Mouse (Mus musculus): ENCODE results near the gene Adcy3. TPM values are rescaled to one million over a fixed set of nuclear protein-coding genes. Genes with fewer than 3 reads are reported as not detected.

Gene Adcy3
- 8.0 TPM for polyA plus RNA-seq (2015; fragmentation: Illumina TruSeq; extraction: RNeasy Lipid Tissue Mini Kit (QIAGEN cat#74804); ENCODE audit: insufficient read depth, low replicate concordance)

DNA sequence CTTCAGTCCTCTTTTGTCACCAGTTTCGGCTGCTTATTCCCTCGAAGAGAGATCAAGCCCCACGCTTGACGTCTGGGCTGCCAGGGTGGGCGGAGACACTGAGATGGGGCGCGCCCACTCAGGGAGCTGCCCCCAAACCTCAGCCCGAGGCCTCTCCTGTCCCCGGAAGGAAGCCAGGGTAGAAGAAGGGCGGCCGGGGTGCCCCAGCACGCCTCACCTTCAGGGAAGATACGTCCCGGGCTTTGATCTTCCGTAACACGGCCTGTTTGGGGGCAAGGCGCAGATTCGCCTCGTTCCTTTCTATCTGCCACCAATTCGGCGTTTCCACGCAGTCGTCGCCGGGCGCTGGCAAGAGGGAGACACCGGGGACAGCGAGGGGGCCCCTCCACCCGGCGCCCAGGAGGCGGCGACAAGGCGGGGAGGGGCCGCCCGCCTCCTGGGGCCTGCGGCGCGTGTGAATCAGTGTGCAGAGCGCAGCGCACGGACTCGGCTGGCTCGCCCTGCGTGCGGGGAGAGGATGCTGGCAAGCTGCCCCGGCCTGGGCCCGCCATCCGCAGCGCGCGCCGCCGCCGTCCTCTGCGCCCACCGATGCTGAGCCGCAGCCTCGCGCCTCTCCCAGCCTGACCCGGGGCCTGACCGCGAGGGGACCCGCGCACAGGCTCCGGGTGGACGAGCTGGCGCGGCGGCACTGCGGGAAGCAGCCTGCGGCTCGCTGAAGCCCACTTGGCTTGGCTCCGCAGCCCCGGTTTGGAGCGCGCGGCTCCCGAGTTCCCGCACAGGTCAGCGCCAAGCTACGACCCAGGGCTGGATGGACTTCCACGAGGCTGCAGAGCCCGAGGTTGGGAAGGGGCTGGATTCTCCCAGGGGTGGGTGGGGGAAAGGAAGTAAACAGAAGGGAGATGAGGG lies at the start of gene Adcy3:
TSS of gene Adcy3 (plus strand) at position 163 of the 906 bp plus-strand sequence.

GRCm38 (mm10) chr12:4233572-4234508 lies 100.9 kb downstream of the Adcy3 start, which contains the start of the genes Ptrhd1 and Cenpo:
Gene Ptrhd1, plus strand, starts transcription at chr12:4234027.
Gene Cenpo, minus strand, starts transcription at chr12:4234294.

Other genes with a start within 250 kb of the Adcy3 start
- not detected for gene Pomc, start 178.2 kb upstream of the Adcy3 start, polyA plus RNA-seq (2015; fragmentation: Illumina TruSeq; extraction: RNeasy Lipid Tissue Mini Kit (QIAGEN cat#74804); ENCODE audit: insufficient read depth, low replicate concordance)
- 3.8 TPM for gene Efr3b, start 94.2 kb upstream of the Adcy3 start, polyA plus RNA-seq (2015; fragmentation: Illumina TruSeq; extraction: RNeasy Lipid Tissue Mini Kit (QIAGEN cat#74804); ENCODE audit: insufficient read depth, low replicate concordance)
- gene Dnajc27, start 50.5 kb upstream of the Adcy3 start, polyA plus RNA-seq (2015; fragmentation: Illumina TruSeq; extraction: RNeasy Lipid Tissue Mini Kit (QIAGEN cat#74804); ENCODE audit: insufficient read depth, low replicate concordance), result 10.0 TPM
- 3.0 TPM for gene Ptrhd1, start 100.9 kb downstream of the Adcy3 start, polyA plus RNA-seq (2015; fragmentation: Illumina TruSeq; extraction: RNeasy Lipid Tissue Mini Kit (QIAGEN cat#74804); ENCODE audit: insufficient read depth, low replicate concordance)
- gene Cenpo, start 101.2 kb downstream of the Adcy3 start, polyA plus RNA-seq (2015; fragmentation: Illumina TruSeq; extraction: RNeasy Lipid Tissue Mini Kit (QIAGEN cat#74804); ENCODE audit: insufficient read depth, low replicate concordance), result 26.6 TPM